Mouse (Mus musculus): ENCODE results near the gene Carns1. TPM values are rescaled to one million over a fixed set of nuclear protein-coding genes. Genes with fewer than 3 reads are reported as not detected.
A peak's percentile ranks its signal among the peaks of the same experiment; 100 is the strongest.

The Carns1 gene
- polyA plus RNA-seq, 1 experiment, result not detected

- no peaks in the 10 kb centered on the region for H3K9me3 ChIP-seq (ENCODE audit: control insufficient read depth, low read length)
- H3K27me3 ChIP-seq (ENCODE audit: control insufficient read depth), result no peaks in the 10 kb centered on the region; the same call in 1 of the 2 replicates
- H3K4me3 ChIP-seq (replicated peaks), result no peak overlapping the region
- H3K4me1 ChIP-seq (ENCODE audit: control insufficient read depth), result peaks cover 13% of the 10 kb centered on the region
- H3K36me3 ChIP-seq (ENCODE audit: control insufficient read depth), result no peaks in the 10 kb centered on the region
- no peak for TF ChIP-seq GATA1 (IDR thresholded peaks at IDR 0.05; ENCODE audit: low read length)
- TF ChIP-seq TAL1 (IDR thresholded peaks at IDR 0.05; ENCODE audit: low read length), result no peak
Measured at GRCm38 (mm10) chr19:4183689-4184088, 8.4 kb upstream of the Carns1 start.

DNA sequence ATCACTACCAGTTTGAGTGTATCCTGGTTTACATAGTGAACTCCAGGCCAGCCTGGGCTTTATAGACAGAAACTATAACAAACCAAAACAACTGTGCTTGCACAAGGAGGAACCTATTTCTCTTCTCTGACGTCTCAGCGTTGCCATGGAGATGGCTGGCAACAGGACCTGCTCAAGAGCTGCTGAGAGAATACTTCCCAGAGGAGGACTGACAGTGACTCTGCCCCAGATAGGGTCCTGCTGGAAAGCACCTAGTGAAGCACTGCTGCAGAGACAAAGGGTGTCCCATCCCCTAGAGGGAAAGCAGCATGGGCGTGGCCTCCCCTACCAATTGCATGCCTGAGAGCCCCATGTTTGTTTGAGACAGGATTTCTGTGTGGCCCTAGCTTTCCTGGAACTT, 6.6 kb upstream of the Carns1 start:
- no peaks in the 10 kb centered on the region for H3K9me3 ChIP-seq (ENCODE audit: control insufficient read depth, low read length)
- no peak for TF ChIP-seq GATA1 (IDR thresholded peaks at IDR 0.05; ENCODE audit: low read length)
- TF ChIP-seq TAL1 (IDR thresholded peaks at IDR 0.05; ENCODE audit: low read length), result no peak
- H3K4me3 ChIP-seq (replicated peaks), result no peak overlapping the region
- H3K4me1 ChIP-seq (ENCODE audit: control insufficient read depth), result peaks cover 9% of the 10 kb centered on the region
- H3K27me3 ChIP-seq (ENCODE audit: control insufficient read depth), result peaks cover 6% of the 10 kb centered on the region
- no peaks in the 10 kb centered on the region for H3K36me3 ChIP-seq (ENCODE audit: control insufficient read depth)

DNA sequence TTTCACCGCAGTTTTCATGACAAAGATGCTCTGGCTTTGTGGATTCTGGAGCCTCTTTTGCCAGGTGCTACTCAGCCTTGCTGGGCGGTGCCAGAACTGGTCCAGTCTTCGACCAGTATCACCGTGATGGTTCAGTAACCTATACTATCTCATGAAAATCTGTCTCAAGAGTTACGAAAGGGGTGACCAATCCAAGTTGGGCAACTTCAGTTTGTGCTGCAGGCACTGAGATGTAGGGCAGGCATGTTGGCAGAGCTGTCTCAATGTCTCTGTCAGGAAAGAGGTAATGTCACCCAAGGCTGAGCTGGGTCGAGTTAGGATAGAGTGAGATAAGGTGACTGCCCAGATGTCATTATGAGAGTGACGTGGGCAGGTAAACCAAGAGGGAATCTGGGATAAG, 5.1 kb upstream of the Carns1 start:
- Histone ChIP-seq H3K27me3 (ENCODE audit: control insufficient read depth) (peaks cover 17% of the 10 kb centered on the region), H3K36me3 (ENCODE audit: control insufficient read depth) (no peaks in the 10 kb centered on the region), H3K4me1 (ENCODE audit: control insufficient read depth) (peaks cover 12% of the 10 kb centered on the region), H3K9me3 (ENCODE audit: control insufficient read depth, low read length) (no peaks in the 10 kb centered on the region), H3K4me3 (replicated peaks) (no peak overlapping the region)
- TF ChIP-seq TAL1 (IDR thresholded peaks at IDR 0.05; ENCODE audit: low read length) (no peak), GATA1 (IDR thresholded peaks at IDR 0.05; ENCODE audit: low read length) (no peak)

GRCm38 (mm10) chr19:4172925-4173324, 2.4 kb downstream of the Carns1 start:
- TF ChIP-seq GATA1 (IDR thresholded peaks at IDR 0.05; ENCODE audit: low read length), result no peak
- no peak for TF ChIP-seq TAL1 (IDR thresholded peaks at IDR 0.05; ENCODE audit: low read length)
- H3K36me3 ChIP-seq (ENCODE audit: control insufficient read depth), result no peaks in the 10 kb centered on the region
- H3K27me3 ChIP-seq (ENCODE audit: control insufficient read depth), result peaks cover 29% of the 10 kb centered on the region
- no peaks in the 10 kb centered on the region; the same call in 1 of the 2 replicates for H3K9me3 ChIP-seq (ENCODE audit: control insufficient read depth, low read length)
- no peak overlapping the region for H3K4me3 ChIP-seq (replicated peaks)
- peaks cover 44% of the 10 kb centered on the region for H3K4me1 ChIP-seq (ENCODE audit: control insufficient read depth)

- no peak for TF ChIP-seq TAL1 (IDR thresholded peaks at IDR 0.05; ENCODE audit: low read length)
- TF ChIP-seq GATA1 (IDR thresholded peaks at IDR 0.05; ENCODE audit: low read length), result no peak
- Histone ChIP-seq H3K4me3 (replicated peaks) (no peak overlapping the region), H3K9me3 (ENCODE audit: control insufficient read depth, low read length) (no peaks in the 10 kb centered on the region; the same call in 1 of the 2 replicates), H3K36me3 (ENCODE audit: control insufficient read depth) (no peaks in the 10 kb centered on the region), H3K4me1 (ENCODE audit: control insufficient read depth) (peaks cover 52% of the 10 kb centered on the region), H3K27me3 (ENCODE audit: control insufficient read depth) (peaks cover 23% of the 10 kb centered on the region)
Measured at GRCm38 (mm10) chr19:4171393-4172290, 3.6 kb downstream of the Carns1 start.

GRCm38 (mm10) chr19:4170723-4171392, 4.4 kb downstream of the Carns1 start:
- no peak for TF ChIP-seq GATA1 (IDR thresholded peaks at IDR 0.05; ENCODE audit: low read length)
- TF ChIP-seq TAL1 (IDR thresholded peaks at IDR 0.05; ENCODE audit: low read length), result no peak
- Histone ChIP-seq H3K4me3 (replicated peaks) (no peak overlapping the region), H3K9me3 (ENCODE audit: control insufficient read depth, low read length) (no peaks in the 10 kb centered on the region; the same call in 1 of the 2 replicates), H3K27me3 (ENCODE audit: control insufficient read depth) (peaks cover 19% of the 10 kb centered on the region), H3K36me3 (ENCODE audit: control insufficient read depth) (no peaks in the 10 kb centered on the region), H3K4me1 (ENCODE audit: control insufficient read depth) (peaks cover 55% of the 10 kb centered on the region)

- TF ChIP-seq TAL1 (IDR thresholded peaks at IDR 0.05; ENCODE audit: low read length) (no peak), GATA1 (IDR thresholded peaks at IDR 0.05; ENCODE audit: low read length) (no peak)
- Histone ChIP-seq H3K4me1 (ENCODE audit: control insufficient read depth) (peaks cover 51% of the 10 kb centered on the region), H3K4me3 (replicated peaks) (peak overlapping the region; percentile 77), H3K9me3 (ENCODE audit: control insufficient read depth, low read length) (no peaks in the 10 kb centered on the region; the same call in 1 of the 2 replicates), H3K36me3 (ENCODE audit: control insufficient read depth) (no peaks in the 10 kb centered on the region), H3K27me3 (ENCODE audit: control insufficient read depth) (peaks cover 10% of the 10 kb centered on the region)
Measured at GRCm38 (mm10) chr19:4169810-4170209, 5.5 kb downstream of the Carns1 start.

- peaks cover 6% of the 10 kb centered on the region for H3K27me3 ChIP-seq (ENCODE audit: control insufficient read depth)
- no peaks in the 10 kb centered on the region; the same call in 1 of the 2 replicates for H3K9me3 ChIP-seq (ENCODE audit: control insufficient read depth, low read length)
- H3K4me3 ChIP-seq (replicated peaks), result peak overlapping the region; percentile 77
- TF ChIP-seq GATA1 (IDR thresholded peaks at IDR 0.05; ENCODE audit: low read length) (no peak), TAL1 (IDR thresholded peaks at IDR 0.05; ENCODE audit: low read length) (no peak)
- peaks cover 53% of the 10 kb centered on the region for H3K4me1 ChIP-seq (ENCODE audit: control insufficient read depth)
- H3K36me3 ChIP-seq (ENCODE audit: control insufficient read depth), result no peaks in the 10 kb centered on the region
Measured at GRCm38 (mm10) chr19:4169378-4169784, 5.9 kb downstream of the Carns1 start.

All from erythroblast, embryonic 14.5 days (primary cell).